Mouse (Mus musculus) E14TG2a.4 (cell line): ENCODE data around the gene Smim5.

Source experiments
- CTCF ChIP-seq: conservative IDR thresholded peaks from 2 replicates; pipeline ENCODE4 v1.5.1; 2014; ENCODE audit warnings: low read length
- POU5F1 ChIP-seq: IDR thresholded peaks from 2 replicates; pipeline ENCODE4 v1.6.1; 2014; ENCODE audit warnings: low read length, borderline replicate concordance

DNA sequence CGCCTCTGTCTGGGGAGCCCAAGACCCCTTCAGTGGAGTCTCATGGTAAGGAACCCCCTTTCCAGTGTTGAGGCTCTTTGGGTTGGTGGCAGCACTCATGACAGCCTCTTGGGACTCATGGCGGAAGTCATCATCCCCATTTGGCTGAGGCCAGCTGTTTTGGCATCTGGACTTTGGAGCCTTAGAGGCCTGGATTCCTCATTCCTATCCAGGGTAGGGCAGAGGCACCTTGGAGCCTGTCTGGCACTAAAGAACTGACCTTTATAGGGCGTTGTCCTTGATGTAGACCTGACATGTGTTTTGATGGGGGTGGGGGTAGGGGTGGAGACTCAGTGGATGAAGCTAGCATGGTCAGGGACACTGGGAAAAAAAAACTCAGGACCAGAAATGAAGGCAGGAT lies 15.4 kb upstream of the Smim5 start:
- TF ChIP-seq CTCF (no peak), POU5F1 (no peak)
